Mouse (Mus musculus) limb, embryonic 13.5 days (tissue): ENCODE measurements at regions not wholly inside any gene's neighbourhood (a gene's known extent, or its start where the extent isn't known, plus 50 kb on each side); places are given as distances from the start of the nearest gene placed in this dataset.

ENCODE experiments used
- ATAC-seq: fragments of 200-750 bp; cut with Nextera tagmentation; 2 replicates; pipeline ENCODE4 v1.8.0; 2017; ENCODE audit warnings: low read depth, moderate number of reproducible peaks, moderate TSS enrichment; ENCODE audit not compliant: low FRiP score
- H3K27ac ChIP-seq: fragments of 300-500 bp; sonication (generic); 2 replicates; pipeline ENCODE4 v1.5.1; 2015; ENCODE audit warnings: inconsistent platforms, mild to moderate bottlenecking, moderate library complexity
- H3K27me3 ChIP-seq: fragments of 300-500 bp; sonication (generic); 2 replicates; pipeline ENCODE4 v1.6.1; 2015; ENCODE audit warnings: mild to moderate bottlenecking, inconsistent platforms
- H3K36me3 ChIP-seq: fragments of 300-500 bp; sonication (generic); 2 replicates; pipeline ENCODE4 v1.6.1; 2015; ENCODE audit warnings: inconsistent platforms, mild to moderate bottlenecking, moderate library complexity
- H3K4me1 ChIP-seq: fragments of 300-500 bp; sonication (generic); 2 replicates; pipeline ENCODE4 v1.6.1; 2015; ENCODE audit warnings: inconsistent platforms
- H3K4me2 ChIP-seq: fragments of 300-500 bp; sonication (generic); replicated peaks from 2 replicates; pipeline ENCODE4 v1.6.1; 2015; ENCODE audit warnings: inconsistent platforms, mild to moderate bottlenecking, moderate library complexity
- H3K4me3 ChIP-seq: fragments of 300-500 bp; sonication (generic); 2 replicates; pipeline ENCODE4 v1.5.1; 2015; ENCODE audit warnings: moderate library complexity, mild to moderate bottlenecking, inconsistent platforms
- H3K9ac ChIP-seq: fragments of 300-500 bp; sonication (generic); 2 replicates; pipeline ENCODE4 v1.6.1; 2015; ENCODE audit warnings: mild to moderate bottlenecking, inconsistent platforms
- H3K9me3 ChIP-seq: fragments of 300-500 bp; sonication (generic); 2 replicates; pipeline ENCODE4 v1.6.1; 2016; ENCODE audit warnings: inconsistent platforms
- WGBS: fragments of 180-500 bp; shearing (Covaris S2); methylation state at CpG from one replicate; pipeline ENCODE4 v1.1.7; 2015; 5-methylcytosine and 5-hydroxymethylcytosine counted together

DNA sequence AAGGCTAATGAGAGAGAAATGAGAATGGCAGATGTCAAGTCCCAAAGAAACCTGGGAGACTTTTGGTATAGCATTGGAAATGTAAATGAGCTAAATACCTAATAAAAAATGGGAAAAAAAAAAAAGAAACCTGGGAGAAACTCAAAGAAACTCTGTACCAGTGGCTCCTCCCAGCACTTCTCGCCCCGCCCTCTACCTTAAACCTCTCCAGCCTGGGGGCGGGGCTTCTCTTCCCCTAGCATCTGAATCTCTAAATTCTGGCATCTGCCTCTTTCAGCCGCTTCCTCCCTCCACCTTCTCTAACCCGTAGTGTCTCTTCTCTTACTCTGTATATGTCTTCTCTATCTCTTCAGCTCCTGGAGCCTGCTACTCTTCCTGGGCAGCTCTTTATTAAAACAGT lies 53.2 kb downstream of the Gpr6 start:
- no peaks in the 10 kb centered on the region for H3K36me3 ChIP-seq
- 44% methylated on average over 5 of the region's 5 CpGs for WGBS
- H3K9me3 ChIP-seq, result no peaks in the 10 kb centered on the region
- ATAC-seq, result no peak
- no peak overlapping the region for H3K4me3 ChIP-seq
- H3K27me3 ChIP-seq, result no peaks in the 10 kb centered on the region
- H3K4me2 ChIP-seq, result no peak overlapping the region
- H3K4me1 ChIP-seq, result peaks cover 3% of the 10 kb centered on the region; the same call in 1 of the 2 replicates
- no peak overlapping the region for H3K9ac ChIP-seq
- H3K27ac ChIP-seq, result no peak overlapping the region

DNA sequence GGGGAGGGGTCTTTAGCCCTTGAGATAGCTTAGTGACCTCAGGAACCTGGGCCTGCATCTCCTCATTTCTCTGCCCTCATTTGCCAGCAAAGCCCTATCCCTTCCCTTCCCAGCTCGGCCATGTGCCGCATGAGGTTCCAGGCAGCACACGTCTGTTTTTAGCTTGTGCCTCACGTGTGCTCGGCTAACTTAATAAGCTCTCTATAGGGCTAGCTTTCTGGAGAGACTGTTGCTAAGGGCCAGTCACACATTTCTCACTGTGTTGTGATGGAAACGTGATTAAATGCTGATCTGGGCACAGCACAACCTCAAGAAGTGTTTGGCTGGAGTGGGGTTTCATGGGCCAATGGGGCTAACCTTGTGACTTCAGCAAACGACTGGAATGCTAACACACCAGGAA lies 55.5 kb downstream of the Gpr6 start:
- Histone ChIP-seq H3K27ac (no peak overlapping the region), H3K4me1 (peaks cover 3% of the 10 kb centered on the region; the same call in 1 of the 2 replicates), H3K9ac (no peak overlapping the region), H3K4me2 (no peak overlapping the region), H3K9me3 (no peaks in the 10 kb centered on the region), H3K36me3 (no peaks in the 10 kb centered on the region), H3K27me3 (no peaks in the 10 kb centered on the region), H3K4me3 (no peak overlapping the region)
- 23% methylated on average over 7 of the region's 7 CpGs for WGBS
- no peak for ATAC-seq

DNA sequence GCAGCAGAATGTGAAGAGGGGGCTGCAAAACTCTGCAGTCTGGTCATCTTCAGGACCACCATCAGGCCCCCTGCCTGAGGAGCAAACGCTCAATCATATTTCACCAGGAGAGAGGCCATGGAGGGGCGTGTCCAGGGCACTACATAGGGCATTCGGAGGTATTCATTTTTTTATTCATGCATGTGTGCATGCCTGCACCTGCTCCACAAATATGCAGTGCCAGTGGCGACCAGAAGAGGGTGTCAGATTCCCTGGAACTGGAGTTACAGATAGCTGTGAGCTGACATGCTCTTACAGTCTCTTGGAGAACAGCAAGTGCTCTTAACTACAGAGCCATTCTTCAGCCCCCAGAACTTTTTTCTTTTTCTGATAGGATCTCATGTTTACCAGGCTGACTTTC lies 56.4 kb downstream of the Gpr6 start:
- H3K27ac ChIP-seq, result no peak overlapping the region
- peaks cover 3% of the 10 kb centered on the region; the same call in 1 of the 2 replicates for H3K4me1 ChIP-seq
- no peaks in the 10 kb centered on the region for H3K27me3 ChIP-seq
- no peak overlapping the region for H3K4me2 ChIP-seq
- no peak overlapping the region for H3K4me3 ChIP-seq
- ATAC-seq, result no peak
- no peaks in the 10 kb centered on the region for H3K36me3 ChIP-seq
- no peak overlapping the region for H3K9ac ChIP-seq
- no peaks in the 10 kb centered on the region for H3K9me3 ChIP-seq
- 38% methylated on average over 4 of the region's 4 CpGs for WGBS

DNA sequence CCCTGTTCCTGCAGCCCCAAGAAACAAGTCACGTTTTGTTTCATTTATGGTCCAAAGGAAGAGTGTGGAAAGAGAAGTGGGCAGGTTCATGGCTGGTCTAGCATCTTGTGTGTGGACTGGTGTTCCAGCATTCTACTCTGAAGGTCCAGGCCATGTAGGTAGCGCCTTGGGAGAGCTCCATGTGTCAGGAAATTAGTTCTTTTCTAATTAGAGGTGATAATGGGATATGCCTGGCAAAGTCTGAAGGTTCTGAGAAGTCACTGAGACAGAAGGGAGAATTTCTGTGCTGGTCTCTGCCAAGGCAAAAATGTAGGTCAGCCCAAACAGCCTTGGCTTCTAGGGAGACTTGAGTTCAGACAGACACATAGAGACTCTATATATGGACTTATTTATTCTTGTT lies 61.5 kb downstream of the Gpr6 start:
- no peaks in the 10 kb centered on the region for H3K27me3 ChIP-seq
- 66% methylated on average over 2 of the region's 2 CpGs for WGBS
- H3K4me2 ChIP-seq, result no peak overlapping the region
- no peak overlapping the region for H3K27ac ChIP-seq
- no peaks in the 10 kb centered on the region for H3K9me3 ChIP-seq
- no peak overlapping the region for H3K9ac ChIP-seq
- ATAC-seq, result no peak
- H3K36me3 ChIP-seq, result no peaks in the 10 kb centered on the region
- H3K4me3 ChIP-seq, result no peak overlapping the region
- peaks cover 3% of the 10 kb centered on the region; the same call in 1 of the 2 replicates for H3K4me1 ChIP-seq

DNA sequence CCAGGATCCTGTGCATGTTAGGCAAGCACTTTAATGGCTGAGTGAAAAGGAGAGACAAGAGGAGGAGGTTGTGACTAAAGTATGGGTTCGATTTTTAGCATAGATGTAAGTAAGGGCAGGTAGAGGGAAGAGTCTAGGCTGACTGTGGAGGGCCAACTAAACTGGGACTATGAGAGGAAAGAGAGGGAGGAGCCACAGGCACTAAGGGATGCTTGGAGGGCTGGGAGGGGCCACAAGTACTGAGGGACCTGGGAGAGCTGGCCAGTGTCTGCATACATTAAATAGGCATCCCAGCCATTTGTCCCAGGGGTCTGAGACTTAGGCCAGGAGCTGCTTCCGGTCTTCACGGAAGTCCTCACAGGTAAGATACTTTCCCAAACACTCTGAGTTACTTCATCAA lies 64.2 kb downstream of the Gpr6 start:
- 77% methylated on average over 3 of the region's 3 CpGs for WGBS

DNA sequence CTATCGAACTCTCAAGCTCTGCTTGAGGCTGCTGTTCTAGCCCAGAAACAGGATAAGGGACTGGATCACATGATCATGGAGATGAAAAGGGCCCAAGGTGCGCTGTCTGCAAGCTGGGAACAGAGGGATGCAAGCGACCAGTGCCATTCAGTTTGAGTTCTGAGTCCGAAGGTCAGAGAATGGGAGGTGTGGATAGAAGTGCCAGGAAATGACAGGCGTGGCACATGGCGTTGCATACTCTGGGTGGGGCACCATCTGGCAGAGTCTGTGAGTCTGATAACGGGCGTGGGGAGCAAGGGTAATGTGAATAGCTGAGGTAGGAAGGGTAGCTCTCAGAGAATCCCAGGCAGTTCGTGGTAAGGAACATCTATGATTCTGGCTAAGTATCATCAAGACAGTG lies 65.5 kb downstream of the Gpr6 start:
- no peak for ATAC-seq
- H3K4me1 ChIP-seq, result no peaks in the 10 kb centered on the region
- 85% methylated on average over 9 of the region's 9 CpGs for WGBS

More for the DNA sequence above, 64.2 kb downstream of the Gpr6 start:
- ATAC-seq, result no peak
- no peaks in the 10 kb centered on the region for H3K27me3 ChIP-seq
- no peaks in the 10 kb centered on the region for H3K4me1 ChIP-seq
- no peaks in the 10 kb centered on the region for H3K36me3 ChIP-seq
- H3K9me3 ChIP-seq, result no peaks in the 10 kb centered on the region
- H3K4me2 ChIP-seq, result no peak overlapping the region
- no peak overlapping the region for H3K9ac ChIP-seq
- H3K4me3 ChIP-seq, result no peak overlapping the region
- no peak overlapping the region for H3K27ac ChIP-seq

DNA sequence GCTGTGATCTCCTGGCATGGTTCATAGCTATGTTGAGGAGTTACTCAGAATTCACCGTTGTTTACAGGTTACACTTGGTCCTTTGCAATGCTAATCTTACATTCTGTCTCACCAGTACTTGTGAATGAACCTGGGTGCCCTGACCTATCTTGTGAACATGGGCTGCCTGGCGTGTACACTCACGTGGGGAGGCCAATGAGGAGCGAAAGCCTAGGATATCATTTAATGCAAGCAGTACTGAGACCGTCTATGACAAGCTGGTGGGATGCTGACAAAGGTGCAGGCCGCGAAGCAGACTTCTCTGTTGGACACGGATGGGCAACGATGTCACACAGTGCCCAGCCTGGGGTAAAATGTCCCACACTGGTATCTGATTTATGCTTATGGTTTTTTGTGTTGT lies 66.3 kb downstream of the Gpr6 start:
- 89% methylated on average over 9 of the region's 9 CpGs for WGBS
- no peak overlapping the region for H3K4me3 ChIP-seq
- H3K27me3 ChIP-seq, result no peaks in the 10 kb centered on the region
- no peak overlapping the region for H3K27ac ChIP-seq
- no peak for ATAC-seq
- H3K36me3 ChIP-seq, result no peaks in the 10 kb centered on the region
- no peaks in the 10 kb centered on the region for H3K4me1 ChIP-seq
- no peaks in the 10 kb centered on the region for H3K9me3 ChIP-seq
- no peak overlapping the region for H3K9ac ChIP-seq
- H3K4me2 ChIP-seq, result no peak overlapping the region

More for the DNA sequence above, 65.5 kb downstream of the Gpr6 start:
- H3K4me3 ChIP-seq, result no peak overlapping the region
- H3K4me2 ChIP-seq, result no peak overlapping the region
- H3K36me3 ChIP-seq, result no peaks in the 10 kb centered on the region
- H3K27me3 ChIP-seq, result no peaks in the 10 kb centered on the region
- H3K9me3 ChIP-seq, result no peaks in the 10 kb centered on the region
- no peak overlapping the region for H3K9ac ChIP-seq
- no peak overlapping the region for H3K27ac ChIP-seq

DNA sequence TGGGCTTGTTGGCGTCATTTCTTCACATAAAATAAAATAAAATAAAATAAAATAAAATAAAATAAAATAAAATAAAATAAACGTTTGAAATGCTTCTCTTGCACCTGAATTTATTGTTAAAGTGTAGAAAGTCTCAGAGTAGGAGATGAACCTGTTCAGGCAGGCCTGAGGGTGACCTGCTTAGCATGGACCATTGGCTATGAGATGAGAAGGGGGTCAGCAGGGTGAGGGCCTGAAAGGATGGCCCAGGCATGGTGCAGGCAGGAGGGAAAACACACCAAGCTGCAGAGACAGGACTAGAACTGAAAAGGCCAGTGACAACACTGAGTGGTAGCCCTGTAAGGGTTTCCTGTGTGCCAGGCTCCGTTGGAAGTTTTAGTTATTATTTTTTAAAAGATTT lies 67.3 kb downstream of the Gpr6 start:
- no peak overlapping the region for H3K4me3 ChIP-seq
- H3K27me3 ChIP-seq, result no peaks in the 10 kb centered on the region
- WGBS, result 63% methylated on average over 3 of the region's 3 CpGs
- no peaks in the 10 kb centered on the region for H3K9me3 ChIP-seq
- H3K36me3 ChIP-seq, result no peaks in the 10 kb centered on the region
- no peak overlapping the region for H3K4me2 ChIP-seq
- H3K9ac ChIP-seq, result no peak overlapping the region
- H3K4me1 ChIP-seq, result no peaks in the 10 kb centered on the region
- no peak overlapping the region for H3K27ac ChIP-seq
- no peak for ATAC-seq

DNA sequence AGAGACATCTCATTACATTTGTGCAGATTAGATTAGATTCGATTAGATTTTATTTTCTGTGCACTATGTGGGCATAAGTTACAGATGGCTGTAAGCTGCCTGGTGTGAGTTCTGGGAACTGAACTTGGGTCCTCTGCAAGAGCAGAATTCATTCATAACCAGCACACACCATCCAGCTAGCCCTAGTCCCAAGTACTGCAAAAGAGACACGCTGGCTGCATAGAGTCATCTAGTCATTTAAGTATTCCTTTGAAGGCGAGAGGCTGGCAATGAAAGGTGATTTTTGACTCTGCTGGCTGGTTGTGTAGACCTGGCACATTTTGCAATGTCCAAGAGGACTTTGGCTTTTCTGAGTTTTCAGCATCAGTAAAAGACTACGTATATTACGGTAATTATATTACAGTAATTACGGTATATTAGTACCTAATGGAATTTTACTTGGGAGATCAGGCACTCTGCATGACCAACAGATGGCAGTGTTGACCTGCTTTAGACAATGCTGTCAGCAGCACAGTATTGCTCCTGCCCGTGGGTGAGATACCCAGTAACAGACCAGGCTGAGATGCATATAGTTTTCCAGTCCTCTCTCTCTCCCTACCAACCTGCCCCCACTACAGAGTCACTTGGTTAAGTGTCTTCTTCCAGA lies 67.9 kb downstream of the Gpr6 start:
- H3K4me1 ChIP-seq, result no peaks in the 10 kb centered on the region
- H3K36me3 ChIP-seq, result no peaks in the 10 kb centered on the region
- no peak overlapping the region for H3K4me2 ChIP-seq
- no peak overlapping the region for H3K9ac ChIP-seq
- H3K27ac ChIP-seq, result no peak overlapping the region
- WGBS, result 30% methylated on average over 7 of the region's 7 CpGs
- H3K27me3 ChIP-seq, result no peaks in the 10 kb centered on the region
- H3K4me3 ChIP-seq, result no peak overlapping the region
- ATAC-seq, result peak; percentile 82; the same call in 1 of the 2 replicates
- no peaks in the 10 kb centered on the region for H3K9me3 ChIP-seq

DNA sequence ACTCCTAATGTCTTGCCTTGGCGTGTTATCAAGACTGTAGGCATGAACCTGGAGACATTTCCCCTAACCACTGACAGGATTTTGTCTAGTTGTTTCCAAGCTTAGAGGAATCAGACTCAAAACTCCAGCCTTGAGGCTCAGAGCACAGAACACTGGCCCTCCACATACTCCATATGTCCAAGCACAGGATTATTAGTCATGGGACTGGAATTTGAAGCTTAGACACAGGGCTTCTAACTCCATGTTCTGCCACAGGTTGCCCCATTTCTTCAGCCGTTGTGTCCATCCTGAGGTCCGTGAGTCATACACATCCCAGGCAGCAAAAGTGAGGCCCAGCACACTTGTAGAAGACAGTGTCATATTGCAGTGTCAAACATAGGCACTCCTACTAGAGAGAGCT lies 68.9 kb downstream of the Gpr6 start:
- WGBS, result 71% methylated on average over 3 of the region's 3 CpGs
- H3K4me2 ChIP-seq, result no peak overlapping the region
- no peak overlapping the region for H3K4me3 ChIP-seq
- H3K27ac ChIP-seq, result no peak overlapping the region
- no peak for ATAC-seq
- H3K36me3 ChIP-seq, result no peaks in the 10 kb centered on the region
- H3K4me1 ChIP-seq, result no peaks in the 10 kb centered on the region
- H3K27me3 ChIP-seq, result no peaks in the 10 kb centered on the region
- no peaks in the 10 kb centered on the region for H3K9me3 ChIP-seq
- H3K9ac ChIP-seq, result no peak overlapping the region

DNA sequence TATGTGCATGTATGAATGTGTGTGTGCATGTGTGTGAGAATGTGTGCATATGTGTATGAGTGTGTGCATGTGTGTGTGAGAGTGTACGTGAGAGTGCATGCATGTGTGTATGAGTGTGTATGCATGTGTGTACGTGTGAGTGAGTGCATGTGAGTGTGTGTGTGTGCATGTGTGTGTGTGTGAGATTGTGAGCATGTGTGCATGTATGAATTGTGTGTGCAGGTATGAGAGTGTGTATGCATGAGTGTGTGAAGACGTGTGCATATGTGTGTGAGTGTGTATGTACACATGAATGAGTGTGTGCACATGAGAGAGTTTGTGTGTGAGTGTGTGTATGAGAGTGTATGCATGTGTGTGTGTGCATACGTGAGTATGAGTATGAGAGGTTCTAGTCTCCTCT lies 71.1 kb downstream of the Gpr6 start:
- H3K4me1 ChIP-seq, result no peaks in the 10 kb centered on the region
- H3K27me3 ChIP-seq, result no peaks in the 10 kb centered on the region
- no peak overlapping the region for H3K4me2 ChIP-seq
- 85% methylated on average over 4 of the region's 4 CpGs for WGBS
- no peak overlapping the region for H3K4me3 ChIP-seq
- no peak overlapping the region for H3K9ac ChIP-seq
- no peaks in the 10 kb centered on the region for H3K36me3 ChIP-seq
- no peak for ATAC-seq
- H3K9me3 ChIP-seq, result no peaks in the 10 kb centered on the region
- H3K27ac ChIP-seq, result no peak overlapping the region

DNA sequence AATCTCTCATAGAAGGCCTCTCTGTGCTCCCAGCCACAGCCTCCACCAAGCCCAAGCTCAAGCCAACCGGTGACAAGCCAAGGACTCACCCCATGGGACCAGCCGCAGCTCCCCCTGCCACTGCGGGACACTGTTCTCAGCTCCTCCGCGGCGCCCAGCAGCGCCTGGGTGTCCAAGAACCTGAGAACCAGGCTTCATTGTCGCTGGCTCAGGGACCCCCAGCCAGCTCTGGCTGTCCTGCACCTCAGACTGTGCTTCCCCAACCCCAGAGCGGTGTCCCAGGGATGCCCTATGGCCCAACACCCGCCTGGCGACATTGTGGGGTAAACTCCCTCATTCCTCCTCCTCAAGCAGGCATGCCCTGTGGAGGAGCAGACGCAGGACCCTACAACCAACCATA lies 72.6 kb downstream of the Gpr6 start:
- no peaks in the 10 kb centered on the region for H3K4me1 ChIP-seq
- no peaks in the 10 kb centered on the region for H3K27me3 ChIP-seq
- no peak overlapping the region for H3K9ac ChIP-seq
- H3K4me3 ChIP-seq, result no peak overlapping the region
- no peak overlapping the region for H3K27ac ChIP-seq
- H3K4me2 ChIP-seq, result no peak overlapping the region
- no peaks in the 10 kb centered on the region for H3K36me3 ChIP-seq
- 83% methylated on average over 12 of the region's 12 CpGs for WGBS
- ATAC-seq, result no peak
- no peaks in the 10 kb centered on the region for H3K9me3 ChIP-seq

DNA sequence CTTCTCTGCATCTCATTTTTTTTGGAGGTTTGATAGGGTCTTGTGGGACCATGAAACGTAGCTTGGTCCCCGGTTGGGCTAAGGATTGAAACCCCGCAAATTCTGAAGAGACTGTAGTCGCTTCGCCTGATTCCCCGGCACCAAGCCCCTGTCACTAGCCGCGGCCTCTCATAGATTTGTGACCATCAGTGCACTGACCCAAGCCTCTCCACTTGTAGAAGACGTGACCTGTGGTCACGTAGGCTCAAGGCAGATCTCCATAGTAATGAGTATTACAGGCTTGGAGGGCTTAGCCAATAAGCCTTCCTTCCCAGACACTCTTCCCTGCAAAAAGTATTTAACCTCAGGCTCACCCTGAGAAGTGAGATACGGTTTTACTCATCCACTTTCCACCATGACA lies 73.3 kb downstream of the Gpr6 start:
- Histone ChIP-seq H3K9ac (no peak overlapping the region), H3K27ac (no peak overlapping the region), H3K36me3 (no peaks in the 10 kb centered on the region), H3K9me3 (no peaks in the 10 kb centered on the region), H3K4me3 (no peak overlapping the region), H3K4me1 (no peaks in the 10 kb centered on the region), H3K27me3 (no peaks in the 10 kb centered on the region), H3K4me2 (no peak overlapping the region)
- ATAC-seq, result no peak
- 86% methylated on average over 11 of the region's 11 CpGs for WGBS
